Mouse (Mus musculus) limb, embryonic 14.5 days (tissue): ENCODE results near the gene Gpr25. TPM values are rescaled to one million over a fixed set of nuclear protein-coding genes. Genes with fewer than 3 reads are reported as not detected.

ENCODE experiments used
- ATAC-seq: fragments of 200-750 bp; cut with Nextera tagmentation; 2 replicates; pipeline ENCODE4 v1.8.0; 2017; ENCODE audit warnings: low read depth, moderate number of reproducible peaks, moderate TSS enrichment; ENCODE audit not compliant: low FRiP score
- DNase-seq: peaks from one replicate; pipeline ENCODE4 v3.0.0-alpha.2; 2015; ENCODE audit warnings: low spot score
- H3K27ac ChIP-seq: fragments of 300-500 bp; sonication (generic); replicated peaks from 2 replicates; pipeline ENCODE4 v1.5.1; 2014; ENCODE audit warnings: low read depth, mild to moderate bottlenecking, low read length, moderate library complexity, mixed read lengths
- H3K27me3 ChIP-seq: fragments of 300-500 bp; sonication (generic); 2 replicates; pipeline ENCODE4 v1.6.1; 2014; ENCODE audit warnings: low read length, mixed read lengths; ENCODE audit not compliant: control insufficient read depth, insufficient read depth
- H3K36me3 ChIP-seq: fragments of 300-500 bp; sonication (generic); 2 replicates; pipeline ENCODE4 v1.6.1; 2014; ENCODE audit warnings: mild to moderate bottlenecking, low read length, moderate library complexity, mixed read lengths; ENCODE audit not compliant: control insufficient read depth, insufficient read depth
- H3K4me1 ChIP-seq: fragments of 300-500 bp; sonication (generic); 2 replicates; pipeline ENCODE4 v1.6.1; 2014; ENCODE audit warnings: antibody characterized with exemption, low read length, mixed read lengths; ENCODE audit not compliant: control insufficient read depth, insufficient read depth
- H3K4me2 ChIP-seq: fragments of 300-500 bp; sonication (generic); replicated peaks from 2 replicates; pipeline ENCODE4 v1.6.1; 2014; ENCODE audit warnings: low read depth, mild to moderate bottlenecking, low read length, moderate library complexity; ENCODE audit not compliant: severe bottlenecking
- H3K4me3 ChIP-seq: fragments of 300-500 bp; sonication (generic); replicated peaks from 2 replicates; pipeline ENCODE4 v1.5.1; 2014; ENCODE audit warnings: low read length
- H3K9ac ChIP-seq: fragments of 300-500 bp; sonication (generic); 2 replicates; pipeline ENCODE4 v1.6.1; 2014; ENCODE audit warnings: mild to moderate bottlenecking, low read depth, low read length, moderate library complexity; ENCODE audit not compliant: severe bottlenecking
- H3K9me3 ChIP-seq: fragments of 300-500 bp; sonication (generic); 2 replicates; pipeline ENCODE4 v1.6.1; 2016; ENCODE audit warnings: low read length; ENCODE audit not compliant: control insufficient read depth
- POLR2A ChIP-seq: fragments of 200-500 bp; IDR thresholded peaks from 2 replicates; pipeline ENCODE4 v1.8.0; 2012; ENCODE audit warnings: inconsistent platforms, mild to moderate bottlenecking, moderate library complexity, borderline replicate concordance; ENCODE audit not compliant: insufficient read depth, insufficient read length; ENCODE audit errors: extremely low read depth
- WGBS: fragments of 180-500 bp; shearing (Covaris S2); extraction: QIAGEN DNeasy Blood & Tissue Kit; methylation state at CpG from one replicate; pipeline ENCODE4 v1.1.7; 2014; 5-methylcytosine and 5-hydroxymethylcytosine counted together
- polyA plus RNA-seq, 2 experiments: library from polyadenylated mRNA; depleted of rRNA in 1 of 2; stranded (reverse) in 1 of 2; unstranded in 1 of 2; fragments of >200 nt; fragmentation: Nextera tagmentation in 1 of 2; extraction: Ambion mirVana in 1 of 2; gene quantifications; 2 replicates each; pipeline versions ENCODE4 v1.2.1 to v1.2.3; 2012 to 2014

Gpr25 gene
- polyA plus RNA-seq, 2 experiments, result 0.21 to 0.68 TPM

- no peak for TF ChIP-seq POLR2A
- Histone ChIP-seq H3K27me3 (no peaks in the 10 kb centered on the region), H3K4me1 (peaks cover 54% of the 10 kb centered on the region), H3K27ac (peak overlapping the region; percentile 34; the same call in 1 of the 2 replicates), H3K36me3 (peaks cover 25% of the 10 kb centered on the region), H3K4me3 (peak overlapping the region; percentile 10; the same call in 1 of the 2 replicates), H3K4me2 (peak overlapping the region; percentile 67), H3K9ac (peak overlapping the region; percentile 6; the same call in 1 of the 2 replicates), H3K9me3 (no peaks in the 10 kb centered on the region)
- DNase-seq (no peak), ATAC-seq (no peak)
- WGBS, result 16% methylated on average over 11 of the region's 11 CpGs
Measured at GRCm38 (mm10) chr1:136230201-136230600, 30.5 kb downstream of the Gpr25 start.

- ATAC-seq (no peak), DNase-seq (no peak)
- H3K27ac ChIP-seq, result no peak overlapping the region
- no peak overlapping the region; the same call in 1 of the 2 replicates for H3K4me2 ChIP-seq
- peaks cover 37% of the 10 kb centered on the region for H3K36me3 ChIP-seq
- no peak overlapping the region for H3K4me3 ChIP-seq
- no peaks in the 10 kb centered on the region for H3K27me3 ChIP-seq
- H3K9me3 ChIP-seq, result no peaks in the 10 kb centered on the region
- H3K4me1 ChIP-seq, result peaks cover 52% of the 10 kb centered on the region
- TF ChIP-seq POLR2A, result no peak
- WGBS, result 29% methylated on average over 6 of the region's 6 CpGs
- H3K9ac ChIP-seq, result no peak overlapping the region; the same call in 1 of the 2 replicates
Measured at GRCm38 (mm10) chr1:136229040-136229373, 31.7 kb downstream of the Gpr25 start.

DNA sequence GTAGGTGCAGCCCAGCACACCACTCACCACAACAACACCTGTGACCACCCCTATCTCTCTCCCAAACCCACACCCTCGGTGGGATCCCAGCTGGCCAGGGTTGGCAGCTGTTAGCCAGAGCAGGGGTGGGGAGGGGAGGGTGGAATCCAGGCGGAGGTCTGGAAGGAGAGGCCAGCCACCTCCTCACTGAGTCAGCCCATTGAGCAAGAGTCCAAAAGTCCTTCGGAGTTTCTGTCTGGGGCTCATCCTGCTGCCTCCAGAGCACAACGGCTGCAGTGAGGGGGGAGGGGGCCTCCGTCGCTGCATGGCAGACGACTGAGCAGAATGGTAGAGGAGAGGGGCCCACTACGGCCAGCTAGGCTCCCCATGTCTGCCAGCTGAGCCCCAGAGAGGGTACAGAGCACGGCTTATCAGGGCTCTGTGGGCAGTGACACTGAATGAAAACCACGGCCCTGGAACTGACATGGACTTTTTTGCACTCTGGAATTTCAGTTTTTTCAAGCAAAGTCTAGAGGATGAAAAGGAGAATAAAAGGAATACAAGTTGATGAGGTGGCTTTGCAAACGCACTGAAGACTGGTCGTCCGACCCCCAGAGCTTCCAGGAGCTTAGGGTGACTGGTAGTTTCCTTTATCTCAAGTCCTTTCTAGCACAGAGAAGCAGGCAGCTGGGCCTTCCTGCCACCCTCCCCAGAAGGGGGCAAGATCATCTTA is 32.2 kb downstream of the Gpr25 start:
- ATAC-seq, result no peak
- Histone ChIP-seq H3K36me3 (peaks cover 39% of the 10 kb centered on the region), H3K4me2 (no peak overlapping the region; the same call in 1 of the 2 replicates), H3K9ac (peak overlapping the region; percentile 28; the same call in 1 of the 2 replicates), H3K27me3 (no peaks in the 10 kb centered on the region), H3K4me3 (no peak overlapping the region), H3K4me1 (peaks cover 52% of the 10 kb centered on the region), H3K27ac (no peak overlapping the region), H3K9me3 (no peaks in the 10 kb centered on the region)
- TF ChIP-seq POLR2A, result no peak
- no peak for DNase-seq
- 28% methylated on average over 13 of the region's 13 CpGs for WGBS

GRCm38 (mm10) chr1:136227870-136228269 is 32.8 kb downstream of the Gpr25 start:
- H3K4me2 ChIP-seq, result no peak overlapping the region
- 74% methylated on average over 4 of the region's 4 CpGs for WGBS
- H3K4me1 ChIP-seq, result peaks cover 51% of the 10 kb centered on the region
- no peak overlapping the region for H3K9ac ChIP-seq
- DNase-seq, result no peak
- no peak overlapping the region for H3K27ac ChIP-seq
- H3K27me3 ChIP-seq, result no peaks in the 10 kb centered on the region
- H3K36me3 ChIP-seq, result peaks cover 42% of the 10 kb centered on the region
- TF ChIP-seq POLR2A, result no peak
- H3K9me3 ChIP-seq, result no peaks in the 10 kb centered on the region
- ATAC-seq, result no peak
- no peak overlapping the region for H3K4me3 ChIP-seq

- Histone ChIP-seq H3K9me3 (no peaks in the 10 kb centered on the region), H3K4me1 (peaks cover 38% of the 10 kb centered on the region), H3K9ac (no peak overlapping the region), H3K4me3 (no peak overlapping the region), H3K4me2 (no peak overlapping the region), H3K27ac (no peak overlapping the region), H3K36me3 (peaks cover 51% of the 10 kb centered on the region), H3K27me3 (no peaks in the 10 kb centered on the region)
- DNase-seq, result no peak
- 92% methylated on average over 8 of the region's 8 CpGs for WGBS
- no peak for TF ChIP-seq POLR2A
- ATAC-seq, result no peak
Measured at GRCm38 (mm10) chr1:136226626-136227025, 34.0 kb downstream of the Gpr25 start.

DNA sequence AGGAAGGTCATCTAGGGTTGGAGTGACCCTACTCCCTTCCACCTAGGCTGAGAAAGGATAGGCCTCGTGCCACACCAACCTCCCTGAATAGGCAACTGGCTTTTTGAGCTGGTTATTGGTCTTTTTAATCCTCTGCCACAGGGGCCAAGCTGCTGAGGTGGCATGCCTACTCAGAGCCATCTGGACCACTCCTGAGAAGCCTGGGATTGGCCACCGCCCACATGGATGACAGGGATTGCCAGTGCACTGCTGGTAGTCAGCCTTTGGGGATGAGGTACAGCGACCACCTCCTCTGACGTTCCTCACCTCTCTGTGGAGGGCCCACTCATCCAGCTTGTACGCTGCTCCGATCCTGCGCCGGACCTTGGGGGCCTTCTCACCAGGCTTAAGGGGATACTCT is 34.8 kb downstream of the Gpr25 start:
- H3K27ac ChIP-seq, result no peak overlapping the region
- ATAC-seq (no peak), DNase-seq (no peak)
- no peak for TF ChIP-seq POLR2A
- H3K4me3 ChIP-seq, result no peak overlapping the region
- no peaks in the 10 kb centered on the region for H3K9me3 ChIP-seq
- peaks cover 31% of the 10 kb centered on the region for H3K4me1 ChIP-seq
- 86% methylated on average over 8 of the region's 8 CpGs for WGBS
- H3K4me2 ChIP-seq, result no peak overlapping the region
- H3K9ac ChIP-seq, result no peak overlapping the region
- H3K36me3 ChIP-seq, result peaks cover 51% of the 10 kb centered on the region
- H3K27me3 ChIP-seq, result no peaks in the 10 kb centered on the region
